Mouse (Mus musculus): ENCODE measurements around the gene Gtf2f1. TPM values are rescaled to one million over a fixed set of nuclear protein-coding genes. Genes with fewer than 3 reads are reported as not detected.

Gene Gtf2f1
- total RNA-seq, 2 experiments from 2014 or later, result 29.0 to 30.0 TPM

GRCm38 (mm10) chr17:56979524-56979923 is 31.6 kb downstream of the Gtf2f1 start:
- intact Hi-C loops (cut with DNase I), result no loop called here
- no peak for DNase-seq

DNA sequence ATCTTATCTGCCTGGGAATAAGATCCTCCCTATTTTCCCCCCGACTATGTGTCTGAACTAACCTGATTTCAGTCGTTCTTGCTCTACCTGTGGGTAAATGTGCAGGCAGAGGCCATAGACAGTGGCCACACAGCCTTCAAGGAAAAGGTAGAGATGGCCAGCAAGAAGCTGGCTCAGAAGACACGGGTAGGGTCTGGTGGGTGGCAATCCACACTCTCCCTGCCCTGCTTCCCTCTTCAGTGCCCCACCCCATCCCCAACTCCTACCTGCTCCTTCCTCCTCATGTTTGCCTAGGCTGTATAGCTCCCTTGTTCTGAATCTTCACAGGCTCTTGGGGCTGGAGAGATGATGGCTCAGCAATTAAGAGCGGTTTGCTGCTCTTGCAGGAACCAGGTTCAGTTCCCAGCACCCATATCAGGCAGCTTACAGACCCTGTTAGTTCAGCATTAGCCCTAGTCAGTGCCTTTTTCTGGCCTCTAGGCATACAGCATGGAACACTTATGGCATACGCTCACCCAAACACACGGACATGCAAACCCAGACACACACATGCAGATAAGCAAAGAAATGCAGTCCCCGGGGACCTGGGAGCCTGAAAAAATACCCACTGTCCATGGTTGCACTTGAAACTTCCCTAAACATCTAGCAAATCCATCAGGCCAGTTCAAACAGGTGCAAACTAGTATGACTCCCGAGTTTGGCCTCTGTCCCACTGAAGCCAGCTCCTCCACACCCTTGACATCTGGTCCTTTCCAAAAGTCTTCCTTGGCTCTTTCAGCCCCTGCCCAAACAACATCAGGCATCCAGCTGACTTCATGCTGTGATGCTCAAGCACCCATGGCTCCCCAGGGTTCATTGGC is 34.3 kb downstream of the Gtf2f1 start:
- intact Hi-C loops (cut with DNase I), result no loop called here
- no peak for DNase-seq

- DNase-seq, result no peak
- intact Hi-C loops (cut with DNase I), result no loop called here
Measured at GRCm38 (mm10) chr17:56975391-56975790, 35.7 kb downstream of the Gtf2f1 start.

DNA sequence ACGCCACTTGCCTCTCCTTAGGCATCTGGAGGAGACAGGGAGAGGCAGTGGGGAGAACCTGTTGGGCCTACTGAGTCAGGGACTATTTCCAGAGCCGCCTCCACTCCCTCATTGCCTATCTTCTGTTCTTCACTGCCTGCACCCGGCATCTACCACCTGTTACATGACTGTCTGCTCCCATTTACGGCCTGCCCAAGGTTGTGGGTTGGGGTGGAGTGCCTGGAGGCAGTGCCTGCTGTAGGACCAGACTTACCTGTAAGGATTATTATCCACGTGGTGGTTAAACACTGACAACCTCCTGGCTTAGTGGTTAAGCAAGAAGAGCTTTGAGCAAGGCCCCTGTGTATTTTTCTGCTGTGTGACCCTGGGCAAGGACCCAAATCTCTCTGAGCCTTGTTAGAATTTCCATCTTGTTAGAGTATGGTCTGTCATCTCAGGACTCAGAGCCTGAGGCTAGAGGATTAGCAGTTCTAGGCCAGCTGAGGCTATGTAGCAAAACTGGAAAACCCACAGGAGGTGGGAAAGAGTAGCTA is 36.3 kb downstream of the Gtf2f1 start:
- intact Hi-C loops (cut with DNase I), result no loop called here
- DNase-seq, result no peak

GRCm38 (mm10) chr17:56973956-56974707 is 37.0 kb downstream of the Gtf2f1 start:
- intact Hi-C loops (cut with DNase I), result no loop called here
- no peak for DNase-seq

DNA sequence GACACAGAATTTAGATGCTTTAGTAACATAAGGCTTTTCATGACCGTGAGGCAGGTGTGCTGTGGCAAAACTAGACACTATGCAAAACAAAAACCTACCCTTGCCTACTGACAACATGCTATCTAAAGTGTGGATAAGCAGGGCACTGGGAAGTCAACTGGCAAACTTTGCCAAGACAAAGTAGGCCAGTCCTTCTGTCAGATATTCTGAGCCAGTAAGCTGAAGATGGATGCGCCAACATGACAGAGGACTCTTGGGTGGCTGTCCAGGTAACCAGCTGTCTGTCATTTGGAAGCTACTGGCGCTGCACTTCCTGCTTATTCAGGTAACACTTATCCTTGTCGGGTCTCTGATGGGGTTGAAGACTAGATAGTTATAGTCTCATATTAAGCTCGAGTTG is 41.0 kb downstream of the Gtf2f1 start:
- DNase-seq, result no peak
- intact Hi-C loops (cut with DNase I), result no loop called here

GRCm38 (mm10) chr17:56969321-56969720 is 41.8 kb downstream of the Gtf2f1 start:
- intact Hi-C loops (cut with DNase I), result no loop called here
- DNase-seq, result no peak

- intact Hi-C loops (cut with DNase I), result no loop called here
- DNase-seq, result no peak
Measured at GRCm38 (mm10) chr17:56963646-56964045, 47.4 kb downstream of the Gtf2f1 start.

DNA sequence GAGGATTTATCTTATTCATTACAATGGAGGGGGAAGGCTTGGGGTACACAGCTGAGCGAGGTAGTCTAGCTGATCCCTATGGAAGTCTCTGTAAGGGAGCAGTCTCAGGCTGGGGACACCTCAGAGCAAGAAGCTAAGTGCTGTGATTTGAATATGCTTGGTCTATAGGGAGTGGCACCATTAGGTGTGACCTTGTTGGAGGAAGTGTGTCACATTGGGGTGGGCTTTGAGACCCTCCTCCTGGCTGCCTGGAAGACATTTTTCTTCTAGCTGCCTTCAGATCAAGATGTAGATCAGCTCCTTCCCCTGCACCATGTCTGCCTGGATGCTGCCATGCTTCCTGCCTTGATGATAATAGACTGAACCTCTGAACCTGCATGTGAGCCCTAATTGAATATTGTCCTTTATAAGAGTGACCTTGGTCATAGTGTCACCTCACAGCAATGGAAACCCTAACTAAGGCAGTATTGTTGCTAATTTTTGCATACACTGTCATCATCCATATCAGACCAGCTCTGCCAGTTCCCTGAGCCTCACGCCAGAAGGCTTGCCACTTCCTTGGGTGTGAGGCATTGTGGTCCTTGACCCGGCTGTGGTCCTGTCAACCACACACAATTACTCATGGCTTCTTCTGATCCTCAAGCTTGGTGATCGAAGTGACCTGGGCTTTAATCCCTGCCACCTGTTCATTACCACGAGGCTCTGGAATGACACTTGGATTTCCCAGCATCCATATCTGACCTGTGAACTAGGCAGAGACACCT is 48.3 kb downstream of the Gtf2f1 start:
- intact Hi-C loops (cut with DNase I), result no loop called here
- no peak for DNase-seq

DNA sequence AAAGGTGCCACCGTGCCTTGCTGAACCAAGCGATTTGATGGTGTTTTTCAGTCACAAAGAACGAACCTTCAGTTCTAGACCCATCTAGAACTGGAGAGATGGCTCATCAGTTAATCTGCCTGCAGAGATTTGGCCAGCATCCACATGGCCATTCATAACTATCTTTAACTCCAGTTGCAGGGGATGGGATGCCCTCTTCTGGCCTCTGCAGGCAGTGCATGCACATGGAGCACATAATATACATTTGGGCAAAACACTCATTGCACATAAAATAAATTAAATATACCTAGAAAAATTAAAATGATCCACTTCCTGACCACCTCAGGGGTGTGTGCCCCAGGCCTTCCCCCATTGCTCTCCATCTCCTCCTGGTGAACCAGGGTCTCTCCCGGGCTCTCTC is 49.2 kb downstream of the Gtf2f1 start:
- intact Hi-C loops (cut with DNase I), result no loop called here
- no peak for DNase-seq

- no peak for DNase-seq
- intact Hi-C loops (cut with DNase I), result no loop called here
Measured at GRCm38 (mm10) chr17:56958667-56959066, 52.4 kb downstream of the Gtf2f1 start.

- peak in 1 of 2 experiments; percentile 31 for DNase-seq
- intact Hi-C loops (cut with DNase I), result no loop called here
Measured at GRCm38 (mm10) chr17:56957763-56958429, 53.2 kb downstream of the Gtf2f1 start.

- no peak for DNase-seq
- intact Hi-C loops (cut with DNase I), result no loop called here
Measured at GRCm38 (mm10) chr17:56954871-56955270, 56.2 kb downstream of the Gtf2f1 start.

Other genes starting within 250 kb of the Gtf2f1 start
- 10 to 100 TPM; 21.0 to 23.0 TPM for gene Dus3l, start 246.5 kb downstream of the Gtf2f1 start, total RNA-seq (2021)
- under 1 TPM; 0.27 to 0.43 TPM for gene Prr22, start 241.0 kb downstream of the Gtf2f1 start, total RNA-seq (2021)
- gene Rfx2, start 180.3 kb downstream of the Gtf2f1 start, total RNA-seq (2021), result 10 to 100 TPM in 1 of 2 experiments, 1 to 10 TPM in 1; 6.5 to 10.5 TPM
- gene Acsbg2, start 136.8 kb downstream of the Gtf2f1 start, total RNA-seq (2021), result not detected
- under 1 TPM; 0.10 to 0.12 TPM for gene 1700061G19Rik, start 135.8 kb downstream of the Gtf2f1 start, total RNA-seq (2021)
- gene Mllt1, start 75.9 kb downstream of the Gtf2f1 start, total RNA-seq (2021), result 10 to 100 TPM; 28.3 to 30.8 TPM
- gene Acer1, start 29.2 kb downstream of the Gtf2f1 start, total RNA-seq (2021), result not detected
- gene Clpp, start 21.0 kb downstream of the Gtf2f1 start, total RNA-seq (2021), result 10 to 100 TPM; 60.1 to 60.6 TPM
- gene Alkbh7, start 13.9 kb downstream of the Gtf2f1 start, total RNA-seq (2021), result 10 to 100 TPM; 46.7 to 50.4 TPM
- gene Pspn, start 11.3 kb downstream of the Gtf2f1 start, total RNA-seq (2021), result not detected
- not detected for gene Gm17949, start 181 bp upstream of the Gtf2f1 start, total RNA-seq (2021)
- 10 to 100 TPM; 81.4 to 83.4 TPM for gene Khsrp, start 20.2 kb upstream of the Gtf2f1 start, total RNA-seq (2021)
- gene Slc25a41, start 30.4 kb upstream of the Gtf2f1 start, total RNA-seq (2021), result not detected
- under 1 TPM; 0.35 to 0.57 TPM for gene Crb3, start 47.8 kb upstream of the Gtf2f1 start, total RNA-seq (2021)
- gene Slc25a23, start 48.6 kb upstream of the Gtf2f1 start, total RNA-seq (2021), result 10 to 100 TPM; 75.0 to 86.6 TPM
- gene Dennd1c, start 67.2 kb upstream of the Gtf2f1 start, total RNA-seq (2021), result 1 to 10 TPM; 1.3 to 2.3 TPM
- gene Tubb4a, start 76.5 kb upstream of the Gtf2f1 start, total RNA-seq (2021), result 1 to 10 TPM; 7.0 to 7.4 TPM
- gene Tnfsf9, start 94.0 kb upstream of the Gtf2f1 start, total RNA-seq (2021), result under 1 TPM; 0.67 to 0.79 TPM
- not detected for gene Cd70, start 138.5 kb upstream of the Gtf2f1 start, total RNA-seq (2021)
- gene Tnfsf14, start 182.9 kb upstream of the Gtf2f1 start, total RNA-seq (2021), result not detected
- 10 to 100 TPM; 42.3 to 66.3 TPM for gene C3, start 216.8 kb upstream of the Gtf2f1 start, total RNA-seq (2021)
- 10 to 100 TPM; 26.5 TPM for gene Gpr108, start 237.2 kb upstream of the Gtf2f1 start, total RNA-seq (2021)
- gene Trip10, start 238.2 kb upstream of the Gtf2f1 start, total RNA-seq (2021), result 10 to 100 TPM; 57.8 to 72.1 TPM